Mouse (Mus musculus): ENCODE measurements around the gene Abi3bp.
A peak's percentile ranks its signal among the peaks of the same experiment; 100 is the strongest.

DNA sequence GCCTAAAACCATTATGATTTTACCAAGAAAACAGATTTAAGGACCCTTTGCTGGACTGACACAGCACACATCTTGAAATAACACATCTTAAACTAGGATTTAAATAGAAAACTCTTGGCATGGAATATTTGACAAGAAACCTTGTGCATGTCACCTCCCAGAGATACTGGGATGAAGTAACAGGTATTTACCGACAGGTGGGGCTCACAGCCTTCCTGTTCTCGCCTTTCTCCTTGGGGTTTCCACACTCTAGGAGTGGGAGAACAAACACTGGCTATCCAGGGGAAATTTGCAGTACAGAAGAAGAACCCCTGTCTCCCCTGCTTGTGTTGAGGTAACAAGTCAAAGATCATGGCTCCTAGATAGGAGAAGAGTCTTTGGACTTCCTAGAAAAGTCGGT, 22.8 kb downstream of the Abi3bp start:
- TF ChIP-seq CTCF (IDR thresholded peaks at IDR 0.05; ENCODE audit: low read depth, low read length) (peak; percentile 44; the same call in 1 of the 2 replicates), POLR2A (IDR thresholded peaks at IDR 0.05; ENCODE audit: extremely low read depth, insufficient read depth, low read length) (no peak)
